Mouse (Mus musculus) lung, embryonic 14.5 days (tissue): ENCODE measurements around the gene Iqschfp. TPM values are rescaled to one million over a fixed set of nuclear protein-coding genes. Genes with fewer than 3 reads are reported as not detected.
A peak's percentile ranks its signal among the peaks of the same experiment; 100 is the strongest.

Source experiments
- ATAC-seq: fragments of 200-750 bp; cut with Nextera tagmentation; 2 replicates; pipeline ENCODE4 v1.8.0; 2017; ENCODE audit warnings: mild to moderate bottlenecking, moderate TSS enrichment, moderate library complexity; ENCODE audit not compliant: insufficient read depth
- DNase-seq: peaks from one replicate; pipeline ENCODE4 v3.0.0-alpha.2; 2015
- H3K27ac ChIP-seq: fragments of 300-500 bp; sonication (generic); 2 replicates; pipeline ENCODE4 v1.5.1; 2014; ENCODE audit warnings: low read depth, mild to moderate bottlenecking, moderate library complexity
- H3K27me3 ChIP-seq: fragments of 300-500 bp; sonication (generic); 2 replicates; pipeline ENCODE4 v1.6.1; 2014; ENCODE audit warnings: low read length, control low read depth; ENCODE audit not compliant: insufficient read depth
- H3K36me3 ChIP-seq: fragments of 300-500 bp; sonication (generic); 2 replicates; pipeline ENCODE4 v1.6.1; 2014; ENCODE audit warnings: control low read depth; ENCODE audit not compliant: insufficient read depth
- H3K4me1 ChIP-seq: fragments of 300-500 bp; sonication (generic); 2 replicates; pipeline ENCODE4 v1.6.1; 2014; ENCODE audit warnings: antibody characterized with exemption, control low read depth; ENCODE audit not compliant: insufficient read depth
- H3K4me2 ChIP-seq: fragments of 300-500 bp; sonication (generic); 2 replicates; pipeline ENCODE4 v1.6.1; 2014; ENCODE audit warnings: mild to moderate bottlenecking
- H3K4me3 ChIP-seq: fragments of 300-500 bp; sonication (generic); 2 replicates; pipeline ENCODE4 v1.5.1; 2014; ENCODE audit warnings: low read depth, low read length
- H3K9ac ChIP-seq: fragments of 300-500 bp; sonication (generic); 2 replicates; pipeline ENCODE4 v1.6.1; 2014
- H3K9me3 ChIP-seq: fragments of 300-500 bp; sonication (generic); 2 replicates; pipeline ENCODE4 v1.6.1; 2016; ENCODE audit warnings: low read depth, low read length, control low read depth
- CTCF ChIP-seq: IDR thresholded peaks from 2 replicates; pipeline ENCODE4 v1.5.1; 2016; ENCODE audit warnings: antibody characterized with exemption, low read depth
- WGBS: fragments of 180-500 bp; shearing (Covaris S2); extraction: QIAGEN DNeasy Blood & Tissue Kit; methylation state at CpG from one replicate; pipeline ENCODE4 v1.1.7; 2014; 5-methylcytosine and 5-hydroxymethylcytosine counted together
- polyA plus RNA-seq: library from polyadenylated mRNA; unstranded; fragments of >200 nt; fragmentation: Nextera tagmentation; extraction: Ambion mirVana; gene quantifications from 2 replicates; pipeline ENCODE4 v1.2.1, GENCODE M21; 2014

Gene Iqschfp
- polyA plus RNA-seq, 1 experiment from 2014 or later = not detected

- Histone ChIP-seq H3K27me3 (no peaks in the 10 kb centered on the region), H3K9me3 (no peaks in the 10 kb centered on the region), H3K4me2 (no peak overlapping the region), H3K9ac (no peak overlapping the region), H3K27ac (no peak overlapping the region), H3K4me1 (peaks cover 10% of the 10 kb centered on the region; the same call in 1 of the 2 replicates), H3K4me3 (no peak overlapping the region), H3K36me3 (no peaks in the 10 kb centered on the region)
- 31% methylated on average over 5 of the region's 5 CpGs for WGBS
- TF ChIP-seq CTCF = no peak
- ATAC-seq (0 out of 2 replicates have a peak, but pooled peaks have one; percentile 13), DNase-seq (peak; percentile 68)
These were observed 596.3 kb downstream of the Iqschfp start for GRCm38 (mm10) chr3:68488316-68488715.

- Histone ChIP-seq H3K27me3 (no peaks in the 10 kb centered on the region), H3K4me1 (peaks cover 10% of the 10 kb centered on the region; the same call in 1 of the 2 replicates), H3K9me3 (no peaks in the 10 kb centered on the region), H3K4me3 (no peak overlapping the region), H3K9ac (no peak overlapping the region), H3K36me3 (no peaks in the 10 kb centered on the region), H3K4me2 (peak overlapping the region; percentile 92; the same call in 1 of the 2 replicates), H3K27ac (peak overlapping the region; percentile 98)
- no peak for TF ChIP-seq CTCF
- WGBS = 60% methylated on average over 6 of the region's 6 CpGs
- DNase-seq (no peak), ATAC-seq (no peak)
These were observed 599.5 kb downstream of the Iqschfp start for GRCm38 (mm10) chr3:68491516-68491915.

DNA sequence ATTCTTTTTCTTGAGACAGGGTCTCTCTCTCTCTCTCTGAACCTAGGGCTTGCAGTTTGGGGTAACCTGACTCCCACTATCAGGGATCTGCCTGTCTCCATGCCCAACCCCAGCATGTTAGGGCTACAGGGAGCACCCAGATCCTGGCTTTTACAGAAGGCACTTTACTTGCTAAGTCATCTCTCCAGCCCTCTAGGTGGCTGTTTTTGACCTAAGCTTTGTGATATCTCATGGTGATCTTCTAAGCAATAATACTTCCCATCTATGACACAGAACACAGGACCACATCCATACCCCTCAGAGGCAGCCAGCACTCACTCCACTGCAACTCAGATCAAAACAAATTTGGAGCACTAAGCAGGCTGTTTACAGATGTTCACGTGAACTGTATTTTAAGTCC lies 600.0 kb downstream of the Iqschfp start:
- Histone ChIP-seq H3K4me3 (no peak overlapping the region), H3K36me3 (no peaks in the 10 kb centered on the region), H3K27me3 (no peaks in the 10 kb centered on the region), H3K4me2 (peak overlapping the region; percentile 92), H3K9me3 (no peaks in the 10 kb centered on the region), H3K27ac (peak overlapping the region; percentile 98), H3K4me1 (peaks cover 10% of the 10 kb centered on the region; the same call in 1 of the 2 replicates), H3K9ac (no peak overlapping the region)
- DNase-seq = no peak
- no peak for TF ChIP-seq CTCF
- ATAC-seq = no peak
- 45% methylated on average over 1 of the region's 1 CpGs for WGBS

DNA sequence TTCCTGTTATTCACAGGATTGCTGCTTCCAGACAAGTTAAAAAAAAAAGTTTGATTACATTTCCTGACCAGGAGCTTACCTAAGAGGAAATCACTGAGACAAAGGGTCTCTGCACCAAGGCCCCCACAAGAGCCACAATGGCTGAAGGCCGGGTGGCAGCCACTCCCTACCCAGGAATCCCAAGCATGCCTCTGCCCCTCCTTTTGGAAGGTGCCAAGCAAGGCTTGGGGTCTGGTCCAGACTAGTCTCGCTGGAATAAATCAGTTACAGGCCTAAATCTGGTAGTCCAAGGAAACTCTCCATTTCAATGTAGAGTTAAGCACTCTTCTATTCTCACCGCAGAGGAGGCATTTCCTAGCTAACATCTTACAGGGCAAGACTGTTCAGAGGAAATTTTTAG lies 600.5 kb downstream of the Iqschfp start:
- Histone ChIP-seq H3K9ac (no peak overlapping the region), H3K36me3 (no peaks in the 10 kb centered on the region), H3K27ac (peak overlapping the region; percentile 98), H3K9me3 (no peaks in the 10 kb centered on the region), H3K4me1 (peaks cover 10% of the 10 kb centered on the region; the same call in 1 of the 2 replicates), H3K4me3 (peak overlapping the region; percentile 77), H3K4me2 (peak overlapping the region; percentile 92), H3K27me3 (no peaks in the 10 kb centered on the region)
- DNase-seq (peak; percentile 69), ATAC-seq (peak; percentile 23; the same call in 1 of the 2 replicates)
- TF ChIP-seq CTCF = no peak
- WGBS = 27% methylated on average over 3 of the region's 3 CpGs

DNA sequence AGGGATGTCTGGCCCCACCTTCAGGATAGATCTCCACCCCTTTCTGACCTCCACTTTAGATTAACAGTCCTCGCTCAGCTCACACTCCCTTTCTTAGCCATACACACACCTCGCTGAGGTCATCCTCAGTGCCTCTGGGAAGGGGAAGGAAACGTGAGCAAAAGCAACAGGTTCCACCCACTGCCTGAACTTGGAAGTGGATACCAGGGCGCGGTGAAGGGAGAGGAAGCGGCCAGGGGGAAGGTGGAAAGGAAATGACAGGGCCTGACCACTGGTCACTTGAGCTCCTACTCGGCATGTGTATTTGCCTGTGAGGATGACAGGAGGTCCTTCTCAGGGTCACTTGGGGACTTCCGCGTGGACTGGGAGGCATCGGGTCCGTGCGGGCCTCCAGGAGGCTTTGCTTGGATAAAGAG lies 601.1 kb downstream of the Iqschfp start:
- Histone ChIP-seq H3K4me3 (peak overlapping the region; percentile 77), H3K27me3 (no peaks in the 10 kb centered on the region), H3K9me3 (no peaks in the 10 kb centered on the region), H3K4me1 (peaks cover 7% of the 10 kb centered on the region; the same call in 1 of the 2 replicates), H3K4me2 (peak overlapping the region; percentile 92), H3K27ac (peak overlapping the region; percentile 98), H3K9ac (peak overlapping the region; percentile 85), H3K36me3 (peaks cover 2% of the 10 kb centered on the region)
- TF ChIP-seq CTCF = no peak
- WGBS = under 1% methylated on average over 12 of the region's 12 CpGs
- DNase-seq (peak; percentile 75), ATAC-seq (peak; percentile 39)

GRCm38 (mm10) chr3:68493586-68494295 lies 601.7 kb downstream of the Iqschfp start:
- H3K9ac ChIP-seq = peak overlapping the region; percentile 85
- under 1% methylated on average over 70 of the region's 70 CpGs for WGBS
- peak; percentile 37 for TF ChIP-seq CTCF
- H3K27me3 ChIP-seq = no peaks in the 10 kb centered on the region
- H3K4me1 ChIP-seq = peaks cover 5% of the 10 kb centered on the region; the same call in 1 of the 2 replicates
- peak overlapping the region; percentile 98 for H3K27ac ChIP-seq
- peak overlapping the region; percentile 77 for H3K4me3 ChIP-seq
- H3K9me3 ChIP-seq = no peaks in the 10 kb centered on the region
- ATAC-seq = peak; percentile 81
- H3K36me3 ChIP-seq = peaks cover 7% of the 10 kb centered on the region
- peak overlapping the region; percentile 92 for H3K4me2 ChIP-seq
- peak; percentile 94 for DNase-seq

DNA sequence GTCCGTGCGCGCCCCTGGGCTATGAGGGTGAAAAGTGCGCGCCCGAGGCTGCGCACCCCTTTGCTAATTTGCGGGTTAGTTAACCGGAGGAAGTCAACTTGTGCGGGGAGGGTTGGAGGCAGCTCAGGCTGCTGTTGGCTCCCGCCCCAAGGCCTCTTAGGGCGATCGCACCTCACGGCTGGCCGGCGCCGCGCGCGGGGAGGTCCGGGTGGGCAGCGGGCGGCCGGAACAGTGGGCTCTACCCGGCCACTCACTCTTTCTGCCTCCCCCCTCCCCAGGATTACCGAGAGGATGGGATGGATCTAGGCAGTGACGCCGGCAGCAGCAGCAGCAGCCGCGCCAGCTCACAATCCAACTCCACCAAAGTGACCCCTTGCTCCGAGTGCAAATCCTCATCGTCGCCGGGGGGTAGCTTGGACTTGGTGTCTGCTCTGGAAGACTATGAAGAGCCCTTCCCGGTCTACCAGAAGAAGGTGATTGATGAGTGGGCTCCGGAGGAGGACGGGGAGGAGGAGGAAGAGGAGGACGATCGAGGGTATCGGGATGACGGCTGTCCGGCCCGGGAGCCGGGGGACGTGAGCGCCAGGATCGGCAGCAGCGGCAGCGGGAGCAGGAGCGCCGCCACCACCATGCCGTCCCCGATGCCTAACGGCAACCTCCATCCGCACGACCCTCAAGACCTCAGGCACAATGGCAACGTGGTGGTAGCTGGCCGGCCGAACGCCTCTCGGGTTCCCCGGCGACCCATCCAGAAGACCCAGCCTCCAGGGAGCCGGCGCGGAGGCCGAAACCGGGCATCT lies 602.5 kb downstream of the Iqschfp start:
- Histone ChIP-seq H3K27ac (peak overlapping the region; percentile 92), H3K9ac (peak overlapping the region; percentile 85), H3K4me1 (peaks cover 5% of the 10 kb centered on the region; the same call in 1 of the 2 replicates), H3K4me2 (peak overlapping the region; percentile 92), H3K36me3 (peaks cover 7% of the 10 kb centered on the region), H3K27me3 (no peaks in the 10 kb centered on the region), H3K9me3 (no peaks in the 10 kb centered on the region), H3K4me3 (peak overlapping the region; percentile 77)
- DNase-seq (no peak), ATAC-seq (peak; percentile 46)
- under 1% methylated on average over 68 of the region's 68 CpGs for WGBS
- no peak for TF ChIP-seq CTCF
